Mouse (Mus musculus) left cerebral cortex, adult 2 months (tissue): ENCODE results near the gene Slc6a14. TPM values are rescaled to one million over a fixed set of nuclear protein-coding genes. Genes with fewer than 3 reads are reported as not detected.

Experiments used
- DNase-seq, 2 experiments: peaks; one replicate each; pipeline ENCODE4 v3.0.0; 2021 to 2022; ENCODE audit warnings: low spot score in 2 of 2, mixed read lengths in 1 of 2; ENCODE audit errors: extremely low spot score in 1 of 2
- H3K27ac ChIP-seq: fragments of 200-600 bp; 2 replicates; pipeline ENCODE4 v1.8.1; 2022
- H3K4me3 ChIP-seq: fragments of 200-600 bp; 2 replicates; pipeline ENCODE4 v1.8.1; 2022
- CTCF ChIP-seq: fragments of 200-600 bp; IDR thresholded peaks from 2 replicates; pipeline ENCODE4 v1.8.1; 2022; ENCODE audit warnings: antibody characterized with exemption, mild to moderate bottlenecking, moderate library complexity
- intact Hi-C: fragments of 180-260 bp; cut with DNase I; formaldehyde crosslinking; loops from one replicate; pipeline ENCODE4 v1.15.1; 2025
- long read RNA-seq, 2 experiments: library from polyadenylated mRNA; stranded (forward); transcript quantifications; one replicate each; pipeline ENCODE4 v2.0.0; 2021; ENCODE audit warnings: borderline mapping rate in 2 of 2
- total RNA-seq, 2 experiments: library from RNA; stranded (reverse); gene quantifications; 2 replicates each; pipeline ENCODE4 v1.2.3; 2021

The Slc6a14 gene
- total RNA-seq, result not detected
- long read RNA-seq, experiment 1, result 0 reads
- long read RNA-seq, experiment 2, result 0 reads

DNA sequence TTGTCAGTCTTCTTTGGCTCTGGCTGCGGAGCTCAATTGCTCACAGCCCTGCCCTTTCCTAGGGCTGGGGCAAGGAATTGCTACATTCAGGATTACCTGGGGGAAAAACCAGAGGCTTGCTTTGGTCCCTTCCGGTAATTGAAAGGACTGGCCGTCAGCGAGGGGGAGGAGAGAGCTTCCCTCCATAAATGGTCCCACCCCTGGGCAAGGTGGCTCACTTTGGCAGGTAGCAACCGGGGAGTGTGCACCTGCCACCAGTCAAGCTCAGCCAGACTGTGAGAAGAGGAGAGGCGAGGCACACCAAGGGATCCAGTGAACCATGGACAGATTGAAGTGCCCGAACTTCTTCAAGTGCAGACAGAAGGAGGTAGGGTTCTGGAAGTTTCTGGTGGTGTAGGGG is at the start of gene Slc6a14:
TSS of gene Slc6a14 (plus strand) at position 68 of the 400 bp plus-strand sequence.
- Histone ChIP-seq H3K27ac (no peak within 1 kb of the TSS), H3K4me3 (no peak within 1 kb of the TSS)
- intact Hi-C loops, result no loop called here
- no peak for DNase-seq
- TF ChIP-seq CTCF, result no peak

GRCm38 (mm10) chrX:21670896-21671295 is 43.8 kb upstream of the Slc6a14 start:
- no peak for DNase-seq
- intact Hi-C loops, result no loop called here
- Histone ChIP-seq H3K27ac (no peak overlapping the region), H3K4me3 (no peak overlapping the region)
- TF ChIP-seq CTCF, result no peak

DNA sequence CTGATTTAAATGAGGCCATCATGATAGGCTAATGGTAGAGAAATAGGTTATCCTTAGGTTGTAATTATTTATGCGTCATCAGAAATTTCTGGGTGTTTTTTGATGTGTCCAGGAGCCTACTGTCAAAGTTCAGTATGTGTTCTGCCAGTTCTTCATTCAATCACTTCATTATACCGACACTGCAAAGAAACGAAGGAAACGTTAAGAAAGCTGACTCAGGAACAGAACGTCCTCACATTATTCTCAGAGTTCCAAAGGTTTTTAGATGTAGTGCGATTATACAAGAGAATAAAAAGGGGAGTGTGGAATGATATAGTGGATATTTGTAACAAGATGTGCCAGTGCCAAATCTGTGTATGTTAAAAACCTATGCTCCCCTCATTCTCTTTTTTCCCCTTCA is 19.5 kb upstream of the Slc6a14 start:
- no peak for TF ChIP-seq CTCF
- intact Hi-C loops, result no loop called here
- no peak for DNase-seq
- Histone ChIP-seq H3K4me3 (no peak overlapping the region), H3K27ac (no peak overlapping the region)

DNA sequence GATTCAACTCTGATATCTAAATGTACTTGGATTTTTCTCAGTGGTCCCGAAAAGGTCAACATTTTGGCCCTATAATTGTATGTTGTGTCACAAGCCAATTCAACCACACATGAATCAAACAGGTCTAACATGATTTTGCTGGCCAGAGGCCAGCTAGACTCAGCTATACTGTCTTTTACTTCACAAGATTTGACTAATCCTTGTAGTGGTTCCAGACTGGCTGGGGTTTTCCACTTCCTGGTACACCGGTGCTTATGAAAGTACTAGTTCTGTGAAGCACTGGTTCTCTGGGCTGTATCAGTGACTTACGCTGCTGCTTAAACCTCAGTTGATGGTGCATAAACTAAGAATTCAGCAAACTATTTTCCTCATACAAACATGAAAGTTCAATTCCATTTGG is 19.0 kb upstream of the Slc6a14 start:
- DNase-seq, result no peak
- Histone ChIP-seq H3K4me3 (no peak overlapping the region), H3K27ac (no peak overlapping the region)
- no peak for TF ChIP-seq CTCF
- intact Hi-C loops, result no loop called here

GRCm38 (mm10) chrX:21701646-21702045 is 13.1 kb upstream of the Slc6a14 start:
- intact Hi-C loops, result no loop called here
- no peak for TF ChIP-seq CTCF
- H3K4me3 ChIP-seq, result no peak overlapping the region
- DNase-seq, result no peak
- H3K27ac ChIP-seq, result no peak overlapping the region

GRCm38 (mm10) chrX:21704470-21704869 is 10.2 kb upstream of the Slc6a14 start:
- intact Hi-C loops, result no loop called here
- H3K4me3 ChIP-seq, result no peak overlapping the region
- no peak for TF ChIP-seq CTCF
- no peak overlapping the region for H3K27ac ChIP-seq
- DNase-seq, result no peak

DNA sequence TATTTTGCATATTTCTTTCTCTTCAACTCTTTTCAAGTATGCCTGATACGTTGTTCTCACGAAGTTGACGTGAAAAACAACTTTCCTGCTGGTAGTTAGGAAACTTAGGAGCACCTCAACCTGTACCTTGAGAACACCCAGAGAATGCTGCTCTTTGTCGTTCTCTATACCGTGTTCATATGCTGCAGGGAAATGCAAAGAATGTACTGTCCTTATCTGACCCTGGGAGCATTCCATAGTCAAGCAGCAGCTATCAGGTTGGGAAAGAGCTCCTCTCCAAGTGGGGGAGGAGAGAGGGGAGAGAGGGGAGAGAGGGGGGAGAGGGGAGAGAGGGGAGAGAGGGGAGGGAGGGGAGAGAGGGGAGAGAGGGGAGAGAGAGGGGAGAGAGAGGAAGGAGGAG is 597 bp downstream of the Slc6a14 start:
- DNase-seq, result no peak
- Histone ChIP-seq H3K27ac (no peak overlapping the region), H3K4me3 (no peak overlapping the region)
- intact Hi-C loops, result no loop called here
- no peak for TF ChIP-seq CTCF

- no peak overlapping the region for H3K27ac ChIP-seq
- no peak overlapping the region for H3K4me3 ChIP-seq
- intact Hi-C loops, result no loop called here
- no peak for TF ChIP-seq CTCF
- DNase-seq, result no peak
These were observed 2.2 kb downstream of the Slc6a14 start for GRCm38 (mm10) chrX:21716885-21717284.

GRCm38 (mm10) chrX:21744997-21745396 is 30.3 kb downstream of the Slc6a14 start, which contains the start of gene Gm28269:
Gene Gm28269 (minus strand): TSS chrX:21745097.
- no peak for TF ChIP-seq CTCF
- intact Hi-C loops, result no loop called here

More at GRCm38 (mm10) chrX:21744997-21745396, 30.3 kb downstream of the Slc6a14 start, which contains the start of gene Gm28269:
- H3K27ac ChIP-seq, result no peak within 1 kb of the TSS
- no peak within 1 kb of the TSS for H3K4me3 ChIP-seq
- DNase-seq, result no peak

Other genes starting within 250 kb of the Slc6a14 start
- under 1 TPM; 0.54 TPM for gene Agtr2, start 230.4 kb upstream of the Slc6a14 start, total RNA-seq
- not detected for gene Gm28269, start 30.2 kb downstream of the Slc6a14 start, total RNA-seq